Mouse (Mus musculus): ENCODE results near the gene Odf2l.

- no peak for TF ChIP-seq CTCF (IDR thresholded peaks at IDR 0.05; ENCODE audit: low read depth, low read length)
- no peak for TF ChIP-seq POLR2A (IDR thresholded peaks at IDR 0.05; ENCODE audit: extremely low read depth, insufficient read depth, low read length)
These were observed 66.3 kb downstream of the Odf2l start for GRCm38 (mm10) chr3:145184645-145185044.
